Mouse (Mus musculus): ENCODE results near the gene Tmem88.

The Tmem88 gene

GRCm38 (mm10) chr11:69416509-69416908 lies 18.5 kb upstream of the Tmem88 start:
- no peak for DNase-seq (ENCODE audit: low spot score)

DNA sequence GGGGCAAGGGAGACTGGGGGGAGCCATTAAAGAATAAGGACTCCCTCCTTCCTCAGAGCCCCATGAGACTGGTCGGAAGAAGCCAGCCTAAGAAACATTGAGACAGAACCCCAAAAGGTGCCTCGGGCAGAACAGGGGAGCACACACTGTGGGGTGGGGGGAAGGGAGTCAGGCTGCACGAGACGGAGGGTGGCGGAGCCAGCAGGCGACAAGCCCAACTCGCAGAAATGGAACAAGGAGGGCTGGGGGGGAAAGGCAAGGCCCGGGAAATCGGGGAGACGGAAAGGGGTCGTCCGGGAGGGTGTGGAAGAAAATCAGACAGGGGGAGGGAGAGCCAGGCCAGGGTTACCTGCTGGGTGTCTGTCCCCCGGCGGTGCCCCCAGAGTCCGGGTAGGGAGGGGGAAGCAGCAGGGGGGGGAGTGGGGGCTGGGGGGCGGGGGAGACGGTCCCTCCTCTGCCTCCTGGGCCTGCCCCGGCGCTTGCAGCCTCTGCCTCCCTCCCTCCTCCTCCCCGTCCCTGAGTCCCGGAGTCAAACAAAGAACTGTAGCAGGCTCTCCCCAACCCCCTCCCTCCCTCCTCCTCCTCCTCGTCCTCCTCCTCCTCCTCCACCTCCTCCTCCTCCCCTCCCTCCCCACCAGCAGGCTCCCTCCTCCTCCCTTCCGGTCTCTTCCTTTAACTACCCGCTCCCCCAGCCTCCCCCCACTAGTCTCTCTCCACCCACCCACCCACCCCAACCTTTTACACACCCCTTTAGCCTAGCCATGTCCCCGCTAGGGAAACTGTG lies 17.8 kb upstream of the Tmem88 start:
- DNase-seq (ENCODE audit: low spot score): peak; percentile 60

DNA sequence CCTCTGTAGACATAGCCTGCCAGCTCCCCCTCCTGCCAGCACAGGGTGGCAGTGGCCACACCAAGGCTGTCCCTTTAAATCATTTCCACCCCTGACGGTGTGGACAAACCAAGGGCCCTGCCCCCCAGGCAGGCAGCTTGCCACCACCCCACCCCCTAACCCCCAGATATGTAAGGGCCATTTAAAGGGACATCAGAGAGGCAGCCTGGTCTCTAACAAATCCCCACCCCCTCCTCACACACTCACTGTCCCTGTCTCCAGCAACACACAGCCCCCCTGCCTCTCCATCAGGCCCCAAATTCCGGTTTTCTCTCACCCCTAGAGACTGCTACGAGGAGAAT lies 17.3 kb upstream of the Tmem88 start:
- DNase-seq (ENCODE audit: low spot score): peak; percentile 62

GRCm38 (mm10) chr11:69414421-69415326 lies 16.6 kb upstream of the Tmem88 start:
- no peak for DNase-seq (ENCODE audit: low spot score)

GRCm38 (mm10) chr11:69413221-69414181 lies 15.5 kb upstream of the Tmem88 start, which contains the start of gene Kdm6b:
Gene Kdm6b, minus strand, starts transcription at chr11:69413675.
- DNase-seq (ENCODE audit: low spot score): peak; percentile 84

DNA sequence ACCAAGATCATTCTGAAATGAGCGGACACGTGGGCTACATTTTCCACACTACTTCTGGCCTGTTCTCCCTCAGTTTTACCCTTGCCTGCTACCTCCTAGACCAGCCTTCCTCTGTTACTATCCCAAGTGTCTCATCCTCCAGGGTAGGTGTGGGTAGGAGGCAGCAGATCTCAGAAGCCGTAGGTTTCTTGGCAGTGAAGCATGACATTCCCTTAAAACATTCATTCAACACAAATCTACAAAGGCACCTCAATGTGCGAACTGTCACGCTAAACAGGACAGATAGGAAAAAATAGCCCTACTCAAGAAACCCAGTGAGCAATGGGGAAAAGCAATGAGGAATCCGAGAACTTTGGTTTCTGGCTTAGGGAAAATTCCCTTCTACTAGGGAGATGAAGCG lies 14.5 kb upstream of the Tmem88 start:
- DNase-seq (ENCODE audit: low spot score): no peak

DNA sequence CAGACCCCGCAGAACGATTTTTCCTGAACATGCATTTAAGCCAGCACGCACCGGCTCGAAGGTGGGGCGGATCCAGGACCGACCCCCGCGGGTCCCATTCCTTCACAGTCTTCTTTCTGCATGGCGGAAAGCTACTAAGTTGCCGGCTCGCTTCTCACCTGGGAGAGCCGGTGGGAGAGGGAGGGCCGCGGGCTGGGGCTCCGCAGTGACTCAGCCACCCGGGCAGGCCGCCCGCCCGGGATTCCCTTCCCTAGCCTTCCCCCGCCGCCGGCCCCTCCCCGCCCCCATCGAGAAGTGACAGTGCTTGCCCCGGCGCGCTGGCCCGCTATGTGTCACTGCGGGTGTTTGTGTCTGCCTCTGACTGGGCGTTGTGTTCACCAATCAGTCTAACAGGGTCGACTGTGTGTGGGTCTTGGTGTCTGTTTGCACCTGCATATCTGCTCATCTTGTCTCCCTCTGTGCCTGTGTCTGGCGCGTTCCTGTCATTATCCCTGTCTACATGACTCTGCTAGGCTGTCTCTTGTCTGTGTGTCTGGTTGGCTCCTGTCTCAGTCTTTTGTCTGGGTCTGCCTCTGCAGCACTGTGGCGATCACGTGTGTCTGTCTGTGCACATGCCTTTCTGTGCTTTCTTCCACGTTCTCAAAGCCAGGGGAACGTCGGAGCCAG lies 13.6 kb upstream of the Tmem88 start:
- peak; percentile 86 for DNase-seq (ENCODE audit: low spot score)

GRCm38 (mm10) chr11:69411073-69411535 lies 13.1 kb upstream of the Tmem88 start:
- DNase-seq (ENCODE audit: low spot score): peak; percentile 98

- DNase-seq (ENCODE audit: low spot score): peak; percentile 58
These were observed 12.5 kb upstream of the Tmem88 start for GRCm38 (mm10) chr11:69410310-69411072.

- no peak for DNase-seq (ENCODE audit: low spot score)
These were observed 11.9 kb upstream of the Tmem88 start for GRCm38 (mm10) chr11:69410045-69410309.

DNA sequence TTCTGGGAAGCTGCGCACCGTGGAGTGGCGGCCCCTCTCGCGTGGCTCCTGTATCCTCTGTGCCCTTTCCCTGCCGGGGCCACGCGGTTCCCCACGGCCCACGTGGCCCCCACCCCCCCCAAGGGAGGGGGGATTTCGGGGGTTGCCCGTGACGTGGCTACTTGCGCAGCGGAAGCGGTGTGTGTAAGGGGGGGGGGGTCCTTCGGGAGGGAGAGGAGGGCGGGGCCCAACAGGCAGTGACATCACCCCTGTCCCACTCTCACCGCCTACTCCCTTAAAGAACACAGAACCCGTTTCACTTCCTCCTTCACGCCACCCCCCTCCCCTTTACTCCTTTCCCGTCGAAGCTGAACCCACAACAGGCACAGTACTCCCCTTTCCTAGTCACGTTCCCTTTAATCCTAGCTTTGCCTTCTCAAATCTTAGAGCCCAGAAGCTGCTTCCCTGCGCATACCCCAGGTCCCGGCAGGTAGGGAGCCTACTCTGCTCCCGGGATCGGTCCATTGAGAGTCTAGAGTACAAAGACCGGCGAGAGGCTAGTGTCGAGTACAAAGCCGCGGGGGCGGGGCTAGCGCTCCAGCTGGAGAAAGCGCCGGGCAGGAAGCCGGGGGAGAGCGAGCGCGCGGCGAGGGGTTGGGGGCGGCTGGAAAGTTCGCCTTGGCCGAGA lies 11.5 kb upstream of the Tmem88 start:
- peak; percentile 86 for DNase-seq (ENCODE audit: low spot score)

GRCm38 (mm10) chr11:69408541-69409377 lies 10.7 kb upstream of the Tmem88 start:
- peak; percentile 75 for DNase-seq (ENCODE audit: low spot score)

DNA sequence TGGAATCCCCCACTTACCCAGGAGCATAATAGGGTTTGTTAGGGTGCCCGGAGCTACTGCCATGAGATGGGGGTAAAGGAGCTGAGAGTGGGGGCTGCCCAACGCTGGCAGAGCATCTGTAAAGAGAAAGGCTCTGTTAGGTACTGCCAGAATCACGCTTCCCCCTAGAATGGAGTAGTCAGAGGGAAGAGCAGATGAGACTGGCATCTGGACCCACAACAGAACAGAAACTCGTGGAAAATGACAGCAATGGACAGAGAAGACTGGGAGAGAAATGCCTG lies 9.6 kb upstream of the Tmem88 start:
- DNase-seq (ENCODE audit: low spot score): no peak

- no peak for DNase-seq (ENCODE audit: low spot score)
These were observed 9.1 kb upstream of the Tmem88 start for GRCm38 (mm10) chr11:69406867-69407723.

GRCm38 (mm10) chr11:69406282-69406681 lies 8.2 kb upstream of the Tmem88 start:
- DNase-seq (ENCODE audit: low spot score): no peak

DNA sequence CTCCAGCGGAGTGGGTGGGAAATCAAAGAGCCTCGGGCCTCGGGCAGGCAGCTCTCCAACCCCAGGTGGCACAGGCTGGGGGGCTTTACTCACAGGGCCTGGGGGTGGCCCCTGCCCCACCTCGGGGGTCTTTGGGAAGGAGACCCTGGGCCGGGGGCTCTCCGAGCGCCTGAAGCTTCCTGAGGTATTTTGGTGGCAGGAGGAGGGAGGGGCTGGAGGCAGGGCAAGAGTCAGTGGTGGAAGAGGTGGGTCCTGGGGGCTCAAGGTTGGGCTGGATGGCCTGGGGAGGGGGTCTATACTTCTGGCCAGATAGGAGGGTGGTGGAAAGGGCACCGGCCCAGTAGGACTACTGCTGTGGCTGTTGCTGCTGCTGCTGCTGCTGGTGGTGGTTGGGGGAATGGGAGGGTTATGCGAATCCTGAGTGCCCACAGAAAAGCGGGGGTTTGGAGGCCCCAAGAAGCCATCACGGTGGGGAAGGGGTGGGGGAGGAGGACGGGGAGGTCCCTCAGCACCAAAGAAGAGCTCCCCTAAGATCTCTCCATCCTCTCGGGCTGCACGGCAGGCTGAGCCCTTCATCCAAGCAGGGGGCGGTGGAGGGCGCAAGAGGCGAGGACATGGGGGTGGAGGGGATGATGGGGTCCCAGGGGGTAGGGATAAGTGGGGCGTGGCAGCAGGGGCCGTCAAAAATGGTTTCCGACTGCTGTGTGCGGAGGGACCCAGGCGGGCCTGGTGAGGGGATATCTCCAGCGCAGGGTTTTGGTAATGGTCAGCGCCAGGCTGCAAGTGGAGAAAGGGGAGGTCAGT lies 7.6 kb upstream of the Tmem88 start:
- DNase-seq (ENCODE audit: low spot score): no peak

DNA sequence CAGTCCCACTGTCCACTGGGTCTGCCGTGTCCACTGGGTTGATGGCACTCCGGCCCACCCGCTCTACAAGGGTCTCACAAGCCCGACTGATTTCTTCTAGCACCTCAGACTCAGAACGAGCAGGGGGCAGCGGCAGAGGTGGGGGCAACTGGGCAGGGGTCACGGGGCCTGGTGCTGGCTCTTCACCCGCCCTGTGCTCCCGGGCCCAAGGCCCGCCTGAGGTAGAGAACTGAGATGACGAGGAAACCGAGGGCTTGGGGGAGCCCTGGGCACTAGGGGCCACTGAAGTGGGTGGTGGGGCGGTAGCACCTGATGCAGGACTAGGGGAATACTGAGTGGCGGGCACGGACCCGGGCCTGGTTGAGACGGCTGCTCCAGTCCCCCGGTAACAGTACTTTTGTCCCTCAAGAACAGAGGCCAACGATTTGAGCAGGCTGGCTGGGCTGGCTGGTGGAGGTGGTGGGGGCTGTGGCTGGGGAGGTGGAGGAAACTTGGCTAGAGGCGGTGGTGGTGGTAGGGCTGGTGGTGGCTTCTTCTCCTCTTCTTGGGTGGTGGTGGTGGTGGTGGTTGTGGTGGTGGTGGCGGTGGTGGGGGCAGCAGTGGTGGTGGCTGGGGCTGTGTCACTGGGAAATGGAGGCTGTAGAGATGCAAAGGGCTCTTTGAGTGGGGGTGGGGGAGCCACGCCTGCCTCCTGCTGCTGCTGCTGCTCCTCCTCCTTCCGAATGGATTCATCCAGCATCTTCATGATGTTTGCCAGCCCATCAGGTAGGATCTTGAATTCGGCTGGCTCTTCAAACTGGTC lies 6.8 kb upstream of the Tmem88 start:
- no peak for DNase-seq (ENCODE audit: low spot score)

Measured in urinary bladder, postnatal 14 days (tissue).